ENCODE assay signal across 8 mouse cellular contexts in the genomic region with DNA sequence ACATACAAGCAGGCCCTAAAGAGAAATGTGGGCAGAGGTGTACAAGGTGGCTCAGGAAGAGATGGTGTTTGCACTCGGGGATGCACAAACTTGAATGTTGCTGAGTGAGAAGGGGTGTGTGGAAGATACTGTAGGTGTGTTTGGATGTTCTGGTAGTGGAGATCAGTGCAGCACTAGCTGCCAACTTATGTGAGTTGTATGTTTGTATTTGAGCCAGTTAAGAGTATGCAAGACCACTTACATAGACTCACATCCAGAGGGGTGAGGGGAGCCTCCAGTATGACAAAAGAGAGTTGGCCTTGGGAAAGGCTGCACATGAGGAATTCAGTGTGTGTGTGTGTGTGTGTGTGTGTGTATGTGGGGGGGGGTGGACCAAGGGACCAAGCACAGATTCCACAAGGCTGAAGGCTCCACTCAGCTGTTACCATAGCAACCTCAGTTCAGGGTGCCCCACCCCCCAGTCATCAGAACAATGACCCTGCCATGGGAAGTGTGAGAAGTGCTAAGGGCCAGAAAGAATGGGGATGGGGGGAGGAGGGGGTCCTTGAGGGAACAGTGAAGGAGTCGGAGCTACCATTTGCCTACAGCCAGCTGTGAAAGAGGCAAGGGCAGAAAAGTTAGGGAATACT. TPM values are rescaled to one million over a fixed set of nuclear protein-coding genes. Genes with fewer than 3 reads are reported as not detected.
DNase-seq lines count a peak whose midpoint lies in the region; ATAC-seq lines count a peak whose summit lies in the region.

No protein-coding gene starts in this region.

- intact Hi-C loops in gastrocnemius, postnatal 14 days (cut with DNase I; ENCODE audit: low total_unique reads) = no loop called here

- H3K27ac ChIP-seq in lung, embryonic 16.5 days (ENCODE audit: low read length) = peak overlapping the region; percentile 88
- peak overlapping the region; percentile 95 for H3K27ac ChIP-seq in hindbrain, embryonic 13.5 days
- peak overlapping the region; percentile 89 for H3K27ac ChIP-seq in neural tube, embryonic 11.5 days (ENCODE audit: low read depth, low read length)

- peak; percentile 6; the same call in 1 of the 2 replicates for ATAC-seq in lung, embryonic 16.5 days (ENCODE audit: low read depth)
- peak; percentile 9 for ATAC-seq in hindbrain, embryonic 13.5 days (ENCODE audit: low FRiP score)
- ATAC-seq in neural tube, embryonic 11.5 days (ENCODE audit: insufficient read depth, low FRiP score, low TSS enrichment) = peak; percentile 64

- WGBS in lung, embryonic 16.5 days = 18% methylated on average over 2 of the region's 2 CpGs
- 3% methylated on average over 2 of the region's 2 CpGs for WGBS in hindbrain, embryonic 13.5 days
- 16% methylated on average over 2 of the region's 2 CpGs for WGBS in neural tube, embryonic 11.5 days

- no peak overlapping the region for H3K4me3 ChIP-seq in lung, embryonic 16.5 days (ENCODE audit: low read length)
- peak overlapping the region; percentile 82 for H3K4me3 ChIP-seq in hindbrain, embryonic 13.5 days
- 0 out of 2 replicates have a peak overlapping the region, but pooled peaks have one; percentile 76 for H3K4me3 ChIP-seq in neural tube, embryonic 11.5 days (ENCODE audit: low read depth, low read length)

- H3K4me1 ChIP-seq in lung, embryonic 16.5 days (replicated peaks; ENCODE audit: control insufficient read depth, insufficient read depth, low read length) = peaks cover 64% of the 10 kb centered on the region
- H3K4me1 ChIP-seq in hindbrain, embryonic 13.5 days (replicated peaks) = peaks cover 79% of the 10 kb centered on the region
- peaks cover 48% of the 10 kb centered on the region for H3K4me1 ChIP-seq in neural tube, embryonic 11.5 days (ENCODE audit: control insufficient read depth, insufficient read depth, low read length)

- no peaks in the 10 kb centered on the region for H3K9me3 ChIP-seq in lung, embryonic 16.5 days (ENCODE audit: control insufficient read depth, low read length)
- H3K9me3 ChIP-seq in hindbrain, embryonic 13.5 days = no peaks in the 10 kb centered on the region
- no peaks in the 10 kb centered on the region for H3K9me3 ChIP-seq in neural tube, embryonic 11.5 days (ENCODE audit: control insufficient read depth, low read length)

- H3K9ac ChIP-seq in lung, embryonic 16.5 days (ENCODE audit: low read length) = peak overlapping the region; percentile 16; the same call in 1 of the 2 replicates
- H3K9ac ChIP-seq in hindbrain, embryonic 13.5 days = peak overlapping the region; percentile 97
- peak overlapping the region; percentile 32; the same call in 1 of the 2 replicates for H3K9ac ChIP-seq in neural tube, embryonic 11.5 days (ENCODE audit: low read length)

- H3K27me3 ChIP-seq in lung, embryonic 16.5 days (ENCODE audit: control insufficient read depth, insufficient read depth, low read depth, low read length) = no peaks in the 10 kb centered on the region
- H3K27me3 ChIP-seq in hindbrain, embryonic 13.5 days = no peaks in the 10 kb centered on the region
- H3K27me3 ChIP-seq in neural tube, embryonic 11.5 days (ENCODE audit: control insufficient read depth, insufficient read depth, low read length) = no peaks in the 10 kb centered on the region

- peak overlapping the region; percentile 35; the same call in 1 of the 2 replicates for H3K4me2 ChIP-seq in lung, embryonic 16.5 days (ENCODE audit: low read depth, low read length)
- H3K4me2 ChIP-seq in hindbrain, embryonic 13.5 days = peak overlapping the region; percentile 70
- H3K4me2 ChIP-seq in neural tube, embryonic 11.5 days (ENCODE audit: low read depth) = peak overlapping the region; percentile 68

- H3K36me3 ChIP-seq in lung, embryonic 16.5 days (ENCODE audit: control insufficient read depth, insufficient read depth, low read length) = peaks cover 20% of the 10 kb centered on the region
- H3K36me3 ChIP-seq in hindbrain, embryonic 13.5 days = peaks cover 23% of the 10 kb centered on the region
- peaks cover 4% of the 10 kb centered on the region; the same call in 1 of the 2 replicates for H3K36me3 ChIP-seq in neural tube, embryonic 11.5 days (ENCODE audit: control insufficient read depth, insufficient read depth, low read length)

- peak; percentile 52 for DNase-seq in adrenal gland, postnatal 10 days
- DNase-seq in adrenal gland, postnatal 25 days = no peak
- DNase-seq in lung, adult 18-20 months = no peak
- peak; percentile 90 for DNase-seq in neural tube, embryonic 11.5 days (ENCODE audit: low spot score)
- DNase-seq in gastrocnemius, postnatal 14 days = no peak
- DNase-seq in right cerebral cortex, postnatal 4 days = no peak

RNA-seq across cellular contexts. Expression of a gene that starts 3.6 kb away (rescaled TPM):
- 10 to 100 TPM; 65.7 to 80.4 TPM for total RNA-seq in adrenal gland, postnatal 10 days (2021)
- total RNA-seq in adrenal gland, postnatal 25 days (2021) = 48.3 and 52.1 TPM in 2 replicates
- polyA plus RNA-seq in lung, embryonic 16.5 days (2015; fragmentation: Nextera tagmentation; extraction: Ambion mirVana) = 139 and 147 TPM in 2 replicates
- 400 and 410 TPM in 2 replicates for polyA plus RNA-seq in hindbrain, embryonic 13.5 days (2015; fragmentation: Nextera tagmentation; extraction: Ambion mirVana)
- 249 and 272 TPM in 2 replicates for polyA plus RNA-seq in neural tube, embryonic 11.5 days (2014; fragmentation: Nextera tagmentation; extraction: Ambion mirVana)
- 10 to 100 TPM; 39.2 to 60.3 TPM for total RNA-seq in gastrocnemius, postnatal 14 days (2021)

RNA-seq across cellular contexts. Expression of a gene that starts 16.7 kb away (rescaled TPM):
- 100 to 1,000 TPM in 1 of 2 experiments, 10 to 100 TPM in 1; 63.5 to 189 TPM for total RNA-seq in adrenal gland, postnatal 10 days (2021)
- total RNA-seq in adrenal gland, postnatal 25 days (2021) = 1.00 TPM in 1 of 2 replicates, not detected in the other
- polyA plus RNA-seq in lung, embryonic 16.5 days (2015; fragmentation: Nextera tagmentation; extraction: Ambion mirVana) = 7.9 and 15.3 TPM in 2 replicates
- polyA plus RNA-seq in hindbrain, embryonic 13.5 days (2015; fragmentation: Nextera tagmentation; extraction: Ambion mirVana) = 2.3 and 2.4 TPM in 2 replicates
- polyA plus RNA-seq in neural tube, embryonic 11.5 days (2014; fragmentation: Nextera tagmentation; extraction: Ambion mirVana) = 2.2 and 2.5 TPM in 2 replicates
- total RNA-seq in gastrocnemius, postnatal 14 days (2021) = 1,000 to 10,000 TPM; 6,638 to 7,021 TPM

RNA-seq across cellular contexts. Expression of a gene that starts 55.1 kb away (rescaled TPM):
- 100 to 1,000 TPM; 114 to 153 TPM for total RNA-seq in adrenal gland, postnatal 10 days (2021)
- 130 and 169 TPM in 2 replicates for total RNA-seq in adrenal gland, postnatal 25 days (2021)
- polyA plus RNA-seq in lung, embryonic 16.5 days (2015; fragmentation: Nextera tagmentation; extraction: Ambion mirVana) = 133 and 141 TPM in 2 replicates
- polyA plus RNA-seq in hindbrain, embryonic 13.5 days (2015; fragmentation: Nextera tagmentation; extraction: Ambion mirVana) = 100 and 107 TPM in 2 replicates
- polyA plus RNA-seq in neural tube, embryonic 11.5 days (2014; fragmentation: Nextera tagmentation; extraction: Ambion mirVana) = 105 and 113 TPM in 2 replicates
- 100 to 1,000 TPM; 131 to 134 TPM for total RNA-seq in gastrocnemius, postnatal 14 days (2021)

RNA-seq across cellular contexts. Expression of a gene that starts 55.2 kb away (rescaled TPM):
- under 1 TPM; 0.24 to 0.30 TPM for total RNA-seq in adrenal gland, postnatal 10 days (2021)
- 0.88 and 2.3 TPM in 2 replicates for total RNA-seq in adrenal gland, postnatal 25 days (2021)
- not detected in 2 replicates for polyA plus RNA-seq in lung, embryonic 16.5 days (2015; fragmentation: Nextera tagmentation; extraction: Ambion mirVana)
- polyA plus RNA-seq in hindbrain, embryonic 13.5 days (2015; fragmentation: Nextera tagmentation; extraction: Ambion mirVana) = 0.06 TPM in 1 of 2 replicates, not detected in the other
- not detected in 2 replicates for polyA plus RNA-seq in neural tube, embryonic 11.5 days (2014; fragmentation: Nextera tagmentation; extraction: Ambion mirVana)
- under 1 TPM; 0.66 to 0.96 TPM for total RNA-seq in gastrocnemius, postnatal 14 days (2021)

RNA-seq across cellular contexts. Expression of a gene that starts 58.4 kb away (rescaled TPM):
- total RNA-seq in adrenal gland, postnatal 10 days (2021) = 10 to 100 TPM; 26.5 to 32.3 TPM
- total RNA-seq in adrenal gland, postnatal 25 days (2021) = 33.7 and 48.7 TPM in 2 replicates
- 42.5 and 46.0 TPM in 2 replicates for polyA plus RNA-seq in lung, embryonic 16.5 days (2015; fragmentation: Nextera tagmentation; extraction: Ambion mirVana)
- polyA plus RNA-seq in hindbrain, embryonic 13.5 days (2015; fragmentation: Nextera tagmentation; extraction: Ambion mirVana) = 104 and 112 TPM in 2 replicates
- polyA plus RNA-seq in neural tube, embryonic 11.5 days (2014; fragmentation: Nextera tagmentation; extraction: Ambion mirVana) = 121 and 142 TPM in 2 replicates
- total RNA-seq in gastrocnemius, postnatal 14 days (2021) = 10 to 100 TPM; 11.1 to 12.5 TPM

Comparison
In these comparisons a context has a peak if more than half of its experiments do, and no peak if none do; other contexts are left out.
1. DNase-seq: peak in adrenal gland, postnatal 10 days (single experiment) and neural tube, embryonic 11.5 days (single experiment); none in adrenal gland, postnatal 25 days (single experiment), lung, adult 18-20 months (0 of 2), gastrocnemius, postnatal 14 days (single experiment) and right cerebral cortex, postnatal 4 days (single experiment).
2. RNA of a gene that starts 16.7 kb away (total RNA-seq): 6,638 to 7,021 TPM in gastrocnemius, postnatal 14 days and 63.5 to 189 TPM in adrenal gland, postnatal 10 days; 1.00 TPM in adrenal gland, postnatal 25 days; every median in the first group is over 10 times any median in the second.
3. ATAC-seq: peak in every context shown above with its lines; median percentile 64 in neural tube, embryonic 11.5 days; 9 in hindbrain, embryonic 13.5 days; 6 in lung, embryonic 16.5 days.
4. H3K9ac ChIP-seq: peak in every context shown above with its lines; median percentile 97 in hindbrain, embryonic 13.5 days; 32 in neural tube, embryonic 11.5 days; 16 in lung, embryonic 16.5 days.
5. Peak in every context shown above with its lines, with median percentiles within 50 percentile points of each other: H3K27ac ChIP-seq and H3K4me2 ChIP-seq.